20 mouse cellular contexts compared by ENCODE assay signal in the genomic region with DNA sequence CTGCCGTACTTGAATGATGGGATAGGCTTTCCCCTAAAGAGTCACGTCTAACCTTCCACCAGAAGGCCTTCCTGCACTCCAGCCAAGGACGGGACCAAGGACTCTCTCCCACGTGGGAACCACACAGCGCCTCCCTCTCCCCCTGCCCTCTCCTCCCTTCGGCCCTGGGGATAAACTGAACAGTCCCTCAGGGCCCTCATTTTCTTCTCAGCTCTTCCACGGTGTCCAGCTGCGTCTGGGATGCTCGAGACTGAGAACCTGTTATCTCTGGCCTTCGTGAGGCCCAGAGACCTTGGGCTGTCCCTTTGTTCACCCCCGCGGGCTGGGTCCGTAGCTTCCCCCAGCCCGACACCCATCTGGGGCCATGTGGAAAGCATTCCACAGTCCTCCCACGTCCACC. TPM values are rescaled to one million over a fixed set of nuclear protein-coding genes. Genes with fewer than 3 reads are reported as not detected.
DNase-seq lines count a peak whose midpoint lies in the region.
"Had no signal": no experiment of that assay in that cellular context is flagged by ENCODE, and none has a peak within 500 bp of the region (broad histone marks: within the 10 kb centered on the region; RNA-seq: fewer than 3 reads in every experiment).

No protein-coding gene starts in this region.

- 68% methylated on average over 15 of the region's 15 CpGs for WGBS in embryonic facial prominence, embryonic 10.5 days

- H3K4me3 ChIP-seq in embryonic facial prominence, embryonic 10.5 days, result no peak overlapping the region
- H3K4me3 ChIP-seq: embryonic facial prominence, embryonic 13.5 days; forebrain, embryonic 12.5 days; gastrocnemius, adult 2 months; heart, embryonic 10.5 days; hindbrain, embryonic 13.5 days had no signal

- H3K4me1 ChIP-seq in embryonic facial prominence, embryonic 10.5 days, result no peaks in the 10 kb centered on the region
- H3K4me1 ChIP-seq: embryonic facial prominence, embryonic 13.5 days; forebrain, embryonic 12.5 days; hindbrain, embryonic 13.5 days had no signal

- no peaks in the 10 kb centered on the region for H3K27me3 ChIP-seq in embryonic facial prominence, embryonic 10.5 days (replicated peaks; ENCODE audit: low read depth, poor library complexity, severe bottlenecking)
- H3K27me3 ChIP-seq: embryonic facial prominence, embryonic 13.5 days; forebrain, embryonic 12.5 days; hindbrain, embryonic 13.5 days had no signal

- peak; percentile 70 for DNase-seq in ovary, adult 18-20 months (ENCODE audit: low spot score)
- no peak for DNase-seq in ovary, postnatal 14 days (ENCODE audit: low spot score)
- DNase-seq in adrenal gland, adult 8-10 months, result peak; percentile 63
- peak; percentile 80 for DNase-seq in adrenal gland, postnatal 14 days
- DNase-seq in testis, postnatal 10 days (ENCODE audit: low spot score), result peak; percentile 60
- DNase-seq in embryonic facial prominence, embryonic 10.5 days (ENCODE audit: low spot score), result no peak
- DNase-seq in layer of hippocampus, postnatal 14 days (ENCODE audit: low spot score in 2 of 2), result no peak
- DNase-seq: cerebellum, adult 2 months; cerebellum, postnatal 10 days; embryo, embryonic 11 days; gastrocnemius, adult 2 months; gastrocnemius, postnatal 36 days; heart, adult 18-20 months; heart, postnatal 10 days; kidney, adult 11 months had no signal

- no peak overlapping the region for H3K27ac ChIP-seq in embryonic facial prominence, embryonic 10.5 days (replicated peaks)
- H3K27ac ChIP-seq: embryonic facial prominence, embryonic 13.5 days; forebrain, embryonic 12.5 days; gastrocnemius, adult 2 months; heart, embryonic 10.5 days; hindbrain, embryonic 13.5 days; hindbrain, postnatal 0 days had no signal

- no peaks in the 10 kb centered on the region for H3K36me3 ChIP-seq in embryonic facial prominence, embryonic 10.5 days (replicated peaks)
- H3K36me3 ChIP-seq: embryonic facial prominence, embryonic 13.5 days; forebrain, embryonic 12.5 days; heart, embryonic 10.5 days; hindbrain, embryonic 13.5 days had no signal

- no peaks in the 10 kb centered on the region for H3K9me3 ChIP-seq in embryonic facial prominence, embryonic 10.5 days
- H3K9me3 ChIP-seq: embryonic facial prominence, embryonic 13.5 days; forebrain, embryonic 12.5 days; heart, embryonic 10.5 days; hindbrain, embryonic 13.5 days had no signal

RNA-seq across cellular contexts. Expression of gene Klhl23, which starts 11.6 kb away (rescaled TPM):
- 10 to 100 TPM; 11.4 to 16.6 (median 14.4) TPM for total RNA-seq in adrenal gland, adult 8-10 months (2022)
- 10.6 and 11.0 TPM in 2 replicates for total RNA-seq in adrenal gland, postnatal 14 days (2021)
- polyA plus RNA-seq in embryonic facial prominence, embryonic 10.5 days (2016; fragmentation: Nextera tagmentation; extraction: Ambion mirVana), result 24.3 and 24.7 TPM in 2 replicates
- 10 to 100 TPM; 60.8 to 63.5 TPM for total RNA-seq in layer of hippocampus, postnatal 14 days (2021)

RNA-seq across cellular contexts. Expression of gene Phospho2, which starts 20.7 kb away (rescaled TPM):
- total RNA-seq in adrenal gland, adult 8-10 months (2022), result 10 to 100 TPM; 24.4 to 30.8 (median 25.5) TPM
- 20.8 and 22.4 TPM in 2 replicates for total RNA-seq in adrenal gland, postnatal 14 days (2021)
- 26.1 and 28.5 TPM in 2 replicates for polyA plus RNA-seq in embryonic facial prominence, embryonic 10.5 days (2016; fragmentation: Nextera tagmentation; extraction: Ambion mirVana)
- total RNA-seq in layer of hippocampus, postnatal 14 days (2021), result 10 to 100 TPM; 19.0 to 21.7 TPM

RNA-seq across cellular contexts. Expression of gene Ccdc173, which starts 20.8 kb away (rescaled TPM):
- 1 to 10 TPM; 1.9 to 3.9 (median 2.4) TPM for total RNA-seq in adrenal gland, adult 8-10 months (2022)
- total RNA-seq in adrenal gland, postnatal 14 days (2021), result 1.2 and 1.7 TPM in 2 replicates
- polyA plus RNA-seq in embryonic facial prominence, embryonic 10.5 days (2016; fragmentation: Nextera tagmentation; extraction: Ambion mirVana), result 2.4 TPM in 2 replicates
- 1 to 10 TPM; 2.7 to 2.8 TPM for total RNA-seq in layer of hippocampus, postnatal 14 days (2021)

RNA-seq across cellular contexts. Expression of gene Ssb, which starts 51.2 kb away (rescaled TPM):
- total RNA-seq in adrenal gland, adult 8-10 months (2022), result 100 to 1,000 TPM; 149 to 159 (median 152) TPM
- total RNA-seq in adrenal gland, postnatal 14 days (2021), result 185 TPM in 2 replicates
- 377 and 407 TPM in 2 replicates for polyA plus RNA-seq in embryonic facial prominence, embryonic 10.5 days (2016; fragmentation: Nextera tagmentation; extraction: Ambion mirVana)
- total RNA-seq in layer of hippocampus, postnatal 14 days (2021), result 100 to 1,000 TPM; 129 to 149 TPM

Comparison
In these comparisons a context has a peak if more than half of its experiments do, and no peak if none do; other contexts are left out.
1. DNase-seq: peak in ovary, adult 18-20 months (single experiment), adrenal gland, adult 8-10 months (single experiment), adrenal gland, postnatal 14 days (single experiment) and testis, postnatal 10 days (single experiment); none in ovary, postnatal 14 days (single experiment), embryonic facial prominence, embryonic 10.5 days (single experiment) and layer of hippocampus, postnatal 14 days (0 of 2).